Mouse (Mus musculus) T-helper 2 cell (primary cell): ENCODE measurements around the gene Sox3.

Experiments
- in situ Hi-C: fragments of 300-600 bp; cut with MboI, MseI; formaldehyde crosslinking; loops from one replicate; pipeline ENCODE4 v1.15.1; 2025; ENCODE audit warnings: high pct_unique_total_duplicates

The Sox3 gene

GRCm38 (mm10) chrX:60892801-60893681, at the start of gene Sox3:
Sox3 (minus strand) TSS chrX:60893430.
- in situ Hi-C loops: no loop called here

GRCm38 (mm10) chrX:60940225-60940624, 47.0 kb upstream of the Sox3 start:
- in situ Hi-C loops: no loop called here

DNA sequence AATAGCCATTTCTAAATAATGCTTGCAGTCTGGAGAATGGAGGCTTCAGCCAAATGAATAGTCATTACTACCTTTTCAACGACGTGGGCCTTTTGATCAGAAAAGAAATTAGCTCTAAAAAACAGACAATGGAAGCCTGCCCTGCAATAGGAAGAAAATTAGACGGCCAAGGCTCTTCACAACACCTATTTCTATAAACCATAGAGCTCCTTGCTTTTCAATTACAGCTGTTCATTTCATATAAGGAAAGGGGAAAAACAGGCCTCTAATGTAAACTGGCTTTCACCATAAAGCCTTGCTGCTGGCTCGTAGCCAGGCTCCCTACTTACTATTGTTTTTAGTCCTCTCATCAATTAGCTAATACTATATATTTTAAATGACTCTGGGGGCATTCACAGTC, 6.3 kb upstream of the Sox3 start:
- in situ Hi-C loops: no loop called here

DNA sequence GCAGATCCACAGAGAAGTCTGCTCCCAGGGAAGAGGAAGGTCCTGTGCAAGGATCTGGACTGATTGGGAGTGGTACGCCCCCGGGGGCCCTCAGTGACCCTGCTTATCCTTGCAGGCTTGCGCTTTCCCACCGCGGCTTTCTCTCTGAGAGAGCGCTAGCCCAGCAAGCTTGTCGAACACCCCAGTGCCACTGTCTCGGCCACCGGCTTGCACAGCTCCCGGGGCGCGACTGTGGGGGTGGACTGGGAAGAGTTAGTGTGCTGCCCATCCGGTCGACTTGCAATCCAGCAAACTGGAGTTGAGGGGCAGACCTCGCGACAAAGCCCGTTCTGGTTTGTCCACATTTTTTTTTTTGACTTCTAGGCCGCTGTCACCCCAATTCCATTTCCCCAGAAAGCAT, 5.4 kb upstream of the Sox3 start:
- in situ Hi-C loops: no loop called here

GRCm38 (mm10) chrX:60896296-60896695, 3.1 kb upstream of the Sox3 start:
- in situ Hi-C loops: no loop called here

DNA sequence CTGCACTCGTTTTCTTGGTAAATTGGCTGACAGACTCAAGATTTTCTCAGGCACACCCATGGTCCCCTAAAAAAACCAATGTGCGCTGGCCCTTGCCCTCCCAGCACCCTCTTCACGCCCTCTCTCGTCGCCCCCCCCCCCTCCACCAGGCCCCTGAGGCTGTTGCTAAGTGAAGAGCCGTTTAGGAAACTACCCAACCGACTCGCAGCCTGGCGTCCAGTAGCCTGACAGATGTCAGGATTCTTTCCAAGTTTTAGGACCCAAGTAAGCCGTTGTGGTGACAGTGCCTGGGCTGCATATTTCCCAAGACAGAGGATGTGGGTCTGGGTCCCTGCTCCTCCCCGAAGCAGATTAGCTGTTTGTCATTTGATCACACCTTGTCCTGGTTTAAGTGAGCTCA, 2.2 kb upstream of the Sox3 start:
- in situ Hi-C loops: no loop called here

DNA sequence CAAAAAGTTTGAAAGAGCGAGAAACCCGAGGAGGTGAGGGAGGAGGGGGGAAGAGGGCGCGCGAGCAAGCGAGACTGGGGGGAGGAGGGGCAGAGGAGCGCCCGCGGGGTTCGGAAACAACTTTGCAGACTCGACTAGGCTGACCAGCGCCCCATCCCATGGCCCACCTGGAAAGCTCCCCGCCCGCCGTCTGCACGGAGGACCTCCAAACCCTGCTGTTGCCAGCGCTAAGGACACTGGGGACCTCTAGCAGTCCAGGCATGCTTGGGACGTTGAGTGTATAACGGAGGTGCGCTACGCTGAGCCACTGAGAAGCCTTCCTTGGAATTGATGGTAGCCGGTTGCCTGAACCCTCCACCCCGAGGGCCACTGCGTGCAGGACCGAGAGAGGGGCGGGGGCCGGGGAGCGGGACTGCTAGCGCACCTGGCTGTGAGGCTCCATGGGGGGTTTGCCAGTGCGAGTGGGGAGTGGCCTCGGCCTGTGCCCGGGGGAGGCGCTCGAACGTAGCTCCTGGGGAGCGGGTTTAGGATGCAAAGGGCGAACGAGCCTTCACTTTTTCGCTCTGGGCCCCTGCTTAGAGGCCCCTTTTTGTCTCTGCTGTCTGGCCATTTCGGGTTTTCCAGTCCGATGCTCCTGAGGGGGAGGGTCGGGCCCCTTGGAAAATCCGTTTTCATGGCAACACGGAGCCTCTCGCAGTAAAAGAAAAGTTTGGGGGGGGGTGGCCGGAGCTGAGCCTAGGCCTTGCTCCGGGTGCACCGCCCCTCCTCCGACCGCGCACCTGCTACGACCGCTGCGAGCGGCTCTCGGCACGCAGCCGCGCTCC, 702 bp upstream of the Sox3 start:
- in situ Hi-C loops: no loop called here

- in situ Hi-C loops: no loop called here
These were observed 981 bp downstream of the Sox3 start for GRCm38 (mm10) chrX:60892098-60892800.

DNA sequence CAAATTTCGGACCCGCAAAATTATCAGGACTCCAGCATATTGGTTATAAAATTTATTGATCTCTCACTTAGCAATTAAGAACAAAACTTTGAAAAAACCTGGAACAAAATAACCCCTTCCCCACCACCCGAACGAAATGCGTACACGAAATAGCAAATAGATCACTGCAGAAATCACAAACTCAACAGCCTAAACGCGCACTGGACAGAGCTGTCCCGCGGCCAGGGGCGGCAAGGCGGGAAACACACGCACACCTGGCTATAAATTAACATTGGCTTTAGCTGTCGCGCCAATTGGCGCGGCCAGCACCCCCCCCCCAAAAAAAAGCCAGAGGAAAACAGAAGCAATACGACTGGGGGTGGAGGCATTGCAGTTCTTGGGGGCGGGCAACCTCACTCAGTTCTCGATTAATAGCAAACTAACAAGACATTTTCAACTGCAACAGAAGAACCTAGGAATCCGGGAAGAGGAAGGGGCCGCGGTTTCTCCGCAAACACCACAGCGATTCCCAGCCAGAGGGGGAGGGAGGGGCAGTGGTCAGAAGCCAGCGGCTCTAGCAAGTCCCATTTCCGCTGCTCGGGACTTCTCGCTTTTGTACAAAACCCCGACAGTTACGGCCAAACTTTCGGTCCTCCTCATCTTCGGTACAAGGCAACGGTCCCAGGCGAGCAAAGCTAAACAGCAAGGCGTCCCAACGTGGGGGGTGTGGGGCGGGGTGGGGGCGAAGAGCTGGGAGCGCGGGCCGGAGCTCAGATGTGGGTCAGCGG, 1.7 kb downstream of the Sox3 start:
- in situ Hi-C loops: no loop called here

DNA sequence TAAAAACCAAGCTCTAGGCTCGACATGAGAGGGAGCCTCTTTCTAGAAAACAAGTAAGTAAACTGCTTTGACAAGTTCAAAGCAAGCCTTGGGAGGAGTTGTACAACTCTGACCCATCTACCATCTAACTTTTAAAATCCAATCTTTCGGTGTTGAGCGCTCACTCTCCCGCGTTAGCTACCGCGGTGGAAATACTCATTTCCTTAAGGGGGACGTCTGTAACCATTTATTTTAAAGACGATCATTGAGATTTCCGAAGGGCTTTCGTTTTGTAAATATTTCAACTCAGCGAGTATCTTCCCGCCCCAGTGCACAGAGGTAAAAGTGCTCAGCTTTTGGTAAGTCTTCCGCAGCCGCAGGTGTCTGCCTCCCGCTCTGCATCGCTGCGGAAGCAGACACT, 2.6 kb downstream of the Sox3 start:
- in situ Hi-C loops: no loop called here

DNA sequence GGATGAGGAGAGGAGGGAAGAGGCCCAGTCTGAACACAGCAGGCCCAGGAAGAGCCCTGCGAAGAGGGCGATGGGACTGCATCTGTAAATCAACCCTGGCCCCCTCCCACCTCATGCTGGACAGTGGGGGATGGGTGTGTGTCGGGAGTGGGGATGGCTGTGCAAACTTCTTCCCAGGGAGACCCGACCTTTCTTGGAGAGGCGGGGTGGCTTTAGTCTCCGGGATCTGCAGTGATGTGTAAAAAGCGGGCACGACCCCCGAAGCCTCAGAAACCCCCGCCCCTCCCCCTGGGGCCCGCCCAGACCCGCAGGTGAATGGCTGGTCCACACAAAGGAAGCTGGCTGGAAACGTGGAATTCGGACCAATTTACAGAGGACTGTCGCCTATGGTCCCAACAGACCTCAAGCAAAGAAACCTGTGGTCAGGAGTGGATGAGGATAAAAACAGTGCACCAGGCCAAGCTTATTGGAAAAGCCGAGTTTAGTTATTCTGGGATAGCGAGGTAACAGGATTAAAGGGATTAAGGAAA, 3.2 kb downstream of the Sox3 start:
- in situ Hi-C loops: no loop called here
